Mouse (Mus musculus) retina, adult 2 months (tissue): ENCODE data around the gene Ovol2.

Source experiments
- DNase-seq: peaks from one replicate; pipeline ENCODE4 v3.0.0-alpha.2; 2012; ENCODE audit warnings: low read depth, low spot score

Ovol2 gene

GRCm38 (mm10) chr2:144268446-144269305 is 63.3 kb downstream of the Ovol2 start:
- no peak for DNase-seq

- DNase-seq: no peak
These were observed 64.3 kb downstream of the Ovol2 start for GRCm38 (mm10) chr2:144267731-144268015.

GRCm38 (mm10) chr2:144267004-144267730 is 64.8 kb downstream of the Ovol2 start:
- no peak for DNase-seq

GRCm38 (mm10) chr2:144265916-144266683 is 65.8 kb downstream of the Ovol2 start:
- DNase-seq: no peak

- no peak for DNase-seq
These were observed 66.8 kb downstream of the Ovol2 start for GRCm38 (mm10) chr2:144265120-144265488.

GRCm38 (mm10) chr2:144264398-144265119 is 67.4 kb downstream of the Ovol2 start:
- no peak for DNase-seq

- DNase-seq: no peak
These were observed 69.1 kb downstream of the Ovol2 start for GRCm38 (mm10) chr2:144262837-144263236.
